Mouse (Mus musculus): ENCODE measurements around the gene Ttk.

The Ttk gene

GRCm38 (mm10) chr9:83833811-83834747 is at the start of gene Ttk:
TSS of gene Ttk (plus strand) at chr9:83834689.
- DNase-seq (ENCODE audit: low read depth, low spot score): peak; percentile 81

- no peak for DNase-seq (ENCODE audit: low read depth, low spot score)
These were observed 49.0 kb upstream of the Ttk start for GRCm38 (mm10) chr9:83785501-83785900.

DNA sequence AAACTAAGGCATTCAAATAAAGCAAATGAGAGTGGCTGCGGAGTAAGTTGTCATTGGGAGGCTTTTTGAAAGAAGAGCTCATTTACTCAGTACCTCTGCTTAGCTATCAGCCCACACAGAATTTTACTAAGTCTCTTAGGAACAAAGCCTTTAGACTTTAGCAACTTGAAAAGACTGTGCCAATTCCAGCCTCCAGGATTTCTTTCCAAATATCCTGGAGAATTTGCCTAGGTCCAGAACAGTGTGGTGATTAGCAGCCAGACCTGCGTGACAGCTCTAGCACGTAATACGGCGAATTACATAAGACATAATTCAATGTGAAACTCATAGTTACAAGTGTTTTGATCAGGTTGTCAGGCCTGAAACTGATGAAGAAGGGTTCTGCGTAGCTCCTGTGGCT is 45.2 kb upstream of the Ttk start:
- no peak for DNase-seq (ENCODE audit: low read depth, low spot score)

- DNase-seq (ENCODE audit: low read depth, low spot score): no peak
These were observed 37.6 kb upstream of the Ttk start for GRCm38 (mm10) chr9:83796875-83797274.

GRCm38 (mm10) chr9:83797898-83798297 is 36.6 kb upstream of the Ttk start:
- DNase-seq (ENCODE audit: low read depth, low spot score): no peak

DNA sequence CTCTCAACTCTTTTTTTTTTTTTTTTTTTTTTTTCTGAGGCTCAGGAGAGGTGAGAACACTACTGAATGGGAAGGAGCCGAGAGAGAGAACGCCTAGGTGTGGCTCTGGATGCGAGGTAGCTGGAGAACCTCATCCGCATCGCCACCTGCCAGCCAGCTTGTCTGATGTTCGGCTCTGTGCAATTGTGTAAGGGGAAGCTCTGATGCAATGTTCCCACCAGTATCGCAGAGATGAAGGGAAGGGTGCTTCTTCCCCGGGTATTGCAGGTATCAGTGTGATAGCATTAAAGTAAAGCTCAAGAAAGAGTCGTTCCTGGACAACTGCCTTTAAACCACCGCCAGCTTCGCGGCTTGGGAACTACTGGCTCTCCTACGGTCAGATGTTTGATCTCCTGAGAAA is 30.1 kb upstream of the Ttk start:
- no peak for DNase-seq (ENCODE audit: low read depth, low spot score)

DNA sequence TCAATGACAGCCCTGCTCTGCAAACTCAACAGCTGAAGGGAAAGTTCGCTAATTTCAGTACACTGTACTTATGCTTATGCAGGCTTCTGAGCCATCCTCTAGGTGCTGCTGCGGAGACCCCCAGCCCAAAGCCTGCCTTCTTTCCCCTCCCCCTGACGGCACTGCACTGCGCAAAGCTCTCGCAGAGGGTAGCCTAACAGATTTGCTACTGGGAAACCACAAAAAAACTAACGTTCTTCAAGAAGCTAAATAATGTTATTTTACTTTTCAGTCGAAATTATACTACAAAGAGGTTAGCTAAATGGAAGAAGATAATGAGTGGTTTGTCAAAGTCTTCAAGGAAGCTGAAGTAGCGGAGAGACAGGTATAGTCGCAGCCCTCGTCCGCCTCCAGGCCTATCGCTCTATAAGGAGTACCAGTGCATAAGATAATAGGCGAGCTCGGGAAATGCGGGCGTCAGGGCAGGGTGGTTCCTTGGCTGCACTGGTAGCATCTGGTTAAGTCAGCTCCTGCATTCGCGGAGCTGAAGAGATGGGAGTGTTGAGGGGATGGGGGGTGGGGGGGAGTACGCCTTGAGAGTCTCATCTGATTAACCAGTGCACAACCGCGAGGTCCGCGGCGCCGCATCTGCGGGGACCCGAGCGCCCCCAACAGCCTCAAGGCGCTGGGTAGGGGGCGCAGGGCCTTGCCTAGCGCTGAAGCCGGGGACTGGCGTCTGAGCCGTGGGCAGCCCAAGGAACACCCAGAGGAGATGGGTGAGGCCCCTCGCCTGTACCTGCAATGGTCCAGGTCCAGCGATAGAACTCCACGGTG is 29.1 kb upstream of the Ttk start:
- DNase-seq (ENCODE audit: low read depth, low spot score): peak; percentile 43

GRCm38 (mm10) chr9:83805977-83806815 is 28.3 kb upstream of the Ttk start, which contains the start of gene Elovl4:
TSS of gene Elovl4 (minus strand) at chr9:83806277.
- DNase-seq (ENCODE audit: low read depth, low spot score): peak; percentile 73

- no peak for DNase-seq (ENCODE audit: low read depth, low spot score)
These were observed 26.9 kb upstream of the Ttk start for GRCm38 (mm10) chr9:83807562-83807961.

DNA sequence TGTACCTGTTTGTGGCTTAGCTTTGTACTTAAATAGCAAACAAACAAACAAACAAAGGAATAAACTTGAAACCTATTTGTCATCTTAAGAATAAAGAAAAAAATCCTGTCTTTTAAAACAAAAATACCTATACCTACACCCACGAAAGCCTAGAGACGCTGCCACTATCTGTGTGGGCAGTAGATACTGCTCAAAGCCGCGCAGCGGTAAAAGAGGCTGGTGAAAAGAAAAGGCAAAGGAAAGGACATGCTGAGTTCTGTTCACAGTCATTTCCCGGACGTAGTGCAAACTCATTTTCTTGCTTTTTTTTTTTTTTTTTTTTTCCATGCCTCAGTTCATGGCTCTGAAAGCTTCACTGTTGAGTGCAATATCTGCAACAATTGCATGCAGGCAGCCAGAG is 15.3 kb upstream of the Ttk start:
- DNase-seq (ENCODE audit: low read depth, low spot score): no peak

- no peak for DNase-seq (ENCODE audit: low read depth, low spot score)
These were observed 13.5 kb upstream of the Ttk start for GRCm38 (mm10) chr9:83820976-83821375.

DNA sequence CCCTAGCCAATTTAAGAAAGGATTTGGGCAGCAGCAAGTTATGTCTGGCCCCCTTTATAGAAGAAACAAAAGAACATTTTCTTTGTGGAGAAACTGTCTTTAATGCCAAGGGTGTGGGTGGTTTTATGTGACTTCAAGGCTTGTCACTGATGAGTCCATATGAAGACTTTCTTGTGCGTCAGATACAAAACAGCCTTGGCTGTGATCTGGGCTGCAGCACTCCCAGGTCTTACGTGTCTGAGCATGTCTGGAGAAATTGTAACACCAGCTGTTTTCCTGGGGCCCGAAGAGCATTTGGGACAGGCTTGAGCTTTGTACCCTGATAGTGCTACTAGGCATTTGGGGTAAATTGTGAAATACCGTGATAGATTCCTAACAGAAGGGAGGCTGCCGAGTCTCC is 11.6 kb upstream of the Ttk start:
- no peak for DNase-seq (ENCODE audit: low read depth, low spot score)

DNA sequence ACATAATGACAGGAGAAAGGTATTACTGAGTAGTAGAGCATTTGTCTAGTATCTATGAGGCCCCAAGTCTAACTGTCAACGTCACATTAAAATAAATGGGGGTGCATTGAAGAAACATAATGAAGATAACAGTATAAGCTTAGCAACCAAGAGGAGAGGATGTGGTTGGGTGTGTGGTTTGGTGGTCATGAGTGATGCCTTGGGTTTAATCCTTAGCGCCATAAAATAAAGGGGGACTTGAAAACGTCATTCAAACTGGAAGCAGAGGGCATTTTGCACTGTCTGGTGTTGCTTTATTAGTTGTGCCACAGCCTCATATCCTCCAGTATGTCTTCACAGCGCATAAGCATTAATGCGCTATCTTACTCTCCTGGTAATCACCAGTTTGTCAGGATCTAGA is 4.6 kb upstream of the Ttk start:
- DNase-seq (ENCODE audit: low read depth, low spot score): no peak

- DNase-seq (ENCODE audit: low read depth, low spot score): no peak
These were observed 3.3 kb upstream of the Ttk start for GRCm38 (mm10) chr9:83831152-83831551.

DNA sequence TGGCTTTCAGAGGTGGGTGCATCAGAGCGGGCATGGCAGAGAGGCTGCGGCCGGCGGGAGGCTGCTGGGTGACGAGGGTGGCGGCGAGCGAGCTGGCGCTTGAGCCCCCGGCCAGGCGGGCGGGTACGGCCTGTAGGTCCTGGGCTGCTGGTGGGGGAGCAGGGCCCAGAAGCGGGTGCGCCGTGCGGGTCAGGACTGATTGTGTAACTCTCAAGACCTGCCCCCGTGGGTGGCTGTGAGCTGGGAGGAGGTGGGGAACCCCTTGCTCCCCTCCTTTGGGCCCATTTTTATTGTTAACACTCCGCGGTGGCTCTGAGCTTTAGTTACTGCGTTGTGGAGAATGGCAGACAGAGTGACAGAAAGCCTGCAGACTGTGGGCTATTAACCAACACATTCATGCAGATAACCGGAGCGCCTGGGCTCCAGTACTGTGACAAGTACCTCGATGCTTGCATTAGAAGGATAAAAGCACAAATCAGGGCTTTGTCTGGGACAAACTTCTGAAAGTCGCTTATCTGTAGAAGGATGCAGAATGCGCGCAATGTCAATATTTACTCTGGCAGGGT is 342 bp downstream of the Ttk start:
- no peak for DNase-seq (ENCODE audit: low read depth, low spot score)

DNA sequence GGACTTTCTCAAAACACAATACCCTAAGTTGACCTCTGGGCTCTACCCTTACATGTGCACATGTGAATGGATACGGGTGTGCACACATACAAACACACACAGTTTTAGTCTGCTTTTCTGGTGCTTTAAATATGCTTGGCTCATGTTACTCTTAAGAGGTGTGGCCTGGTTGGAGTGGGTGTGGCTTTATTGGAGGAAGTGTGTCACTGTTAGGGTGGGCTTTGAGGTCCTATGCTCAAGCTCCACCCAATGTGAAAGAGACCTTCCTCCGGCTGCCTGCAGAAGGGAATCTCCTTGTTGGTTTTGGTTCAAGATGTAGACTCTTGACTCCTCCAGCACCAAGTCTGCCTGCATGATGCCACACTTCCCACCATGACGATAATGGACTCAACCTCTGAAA is 18.0 kb downstream of the Ttk start:
- DNase-seq (ENCODE audit: low read depth, low spot score): no peak

- no peak for DNase-seq (ENCODE audit: low read depth, low spot score)
These were observed 30.7 kb downstream of the Ttk start for GRCm38 (mm10) chr9:83865165-83865564.

GRCm38 (mm10) chr9:83882191-83882590 is 47.7 kb downstream of the Ttk start:
- no peak for DNase-seq (ENCODE audit: low read depth, low spot score)

- DNase-seq (ENCODE audit: low read depth, low spot score): no peak
These were observed 51.7 kb downstream of the Ttk start for GRCm38 (mm10) chr9:83886149-83886548.

DNA sequence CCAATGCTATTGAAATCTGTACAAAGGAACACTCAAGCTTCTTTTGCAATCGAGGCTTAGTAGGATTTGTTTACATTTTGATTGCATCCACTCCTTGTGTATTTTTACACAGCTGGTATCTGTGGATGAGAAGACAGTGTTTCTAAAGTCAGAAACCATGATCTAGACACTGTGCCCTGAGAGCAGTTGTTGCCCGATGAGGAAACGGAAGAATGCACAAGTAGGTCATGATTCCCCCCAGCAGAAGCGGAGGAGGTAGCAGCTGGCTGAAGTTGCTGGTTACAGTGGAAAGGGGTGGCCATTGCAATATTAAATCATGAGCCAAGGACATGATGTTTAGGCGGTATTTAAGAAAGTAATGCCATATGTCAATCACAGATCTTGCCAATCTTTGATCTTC is 53.7 kb downstream of the Ttk start:
- no peak for DNase-seq (ENCODE audit: low read depth, low spot score)

DNA sequence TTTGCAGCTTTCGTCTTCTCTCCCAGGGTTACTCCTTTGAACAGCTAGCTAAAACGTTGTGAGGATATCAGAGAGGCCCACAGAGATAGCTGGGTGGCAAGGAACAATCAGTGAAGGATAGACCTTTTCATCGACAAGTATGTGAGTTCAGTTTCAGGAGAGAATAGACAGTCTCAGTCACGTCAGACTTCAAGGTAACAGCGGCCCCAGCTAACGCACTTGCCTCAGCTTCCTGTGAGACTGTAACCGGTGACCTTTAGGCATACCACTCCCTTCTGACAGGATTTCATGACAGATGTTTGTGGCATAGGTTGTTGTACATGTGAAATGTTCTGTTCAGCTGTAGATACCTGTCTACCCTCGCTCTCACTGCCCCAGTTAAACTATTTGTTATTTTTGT is 58.6 kb downstream of the Ttk start:
- no peak for DNase-seq (ENCODE audit: low read depth, low spot score)

All from brain, embryonic 18.5 days (tissue).